Mouse (Mus musculus): ENCODE data around the gene Clmn.

Gene Clmn

GRCm38 (mm10) chr12:104876053-104876452, 11.2 kb upstream of the Clmn start:
- no peak for DNase-seq

DNA sequence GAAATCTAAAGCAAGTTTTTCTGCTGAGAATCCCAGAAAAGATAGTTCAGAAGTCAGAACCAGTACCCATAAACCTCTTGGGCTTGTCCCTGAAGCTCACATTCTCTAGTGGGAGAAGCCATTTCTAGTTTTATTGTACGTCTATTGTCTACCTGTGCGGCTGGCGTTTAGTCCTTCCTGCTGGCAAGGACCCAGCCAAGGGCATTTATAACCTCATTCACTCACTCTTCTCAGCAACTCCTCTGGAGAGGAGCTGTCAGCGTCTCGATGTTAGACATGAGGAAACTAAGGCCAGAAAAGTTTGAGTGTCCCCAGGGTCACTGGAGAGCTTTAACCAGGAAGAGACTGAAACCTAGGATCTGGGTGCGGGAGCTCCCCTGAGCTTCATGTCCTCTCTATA, 7.1 kb upstream of the Clmn start:
- DNase-seq = no peak

DNA sequence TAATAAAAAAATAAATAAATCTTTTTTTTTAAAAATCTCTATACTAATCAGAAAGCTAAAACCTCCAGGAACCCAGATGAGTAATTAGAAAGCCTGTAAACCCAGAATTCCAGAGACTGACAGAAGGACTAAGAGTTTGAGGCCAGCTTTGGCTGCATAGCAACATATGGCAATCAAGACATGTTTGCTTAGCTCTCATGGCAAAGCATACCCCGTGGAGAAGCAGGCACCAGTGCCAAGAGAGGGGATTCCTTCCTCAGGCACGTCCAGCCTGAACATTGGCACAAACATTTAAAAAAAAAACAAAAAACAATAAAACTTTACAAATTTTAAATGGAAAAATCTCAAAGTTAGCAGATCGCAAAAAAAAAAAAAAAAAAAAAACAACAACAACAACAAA, 4.9 kb upstream of the Clmn start:
- DNase-seq = no peak

DNA sequence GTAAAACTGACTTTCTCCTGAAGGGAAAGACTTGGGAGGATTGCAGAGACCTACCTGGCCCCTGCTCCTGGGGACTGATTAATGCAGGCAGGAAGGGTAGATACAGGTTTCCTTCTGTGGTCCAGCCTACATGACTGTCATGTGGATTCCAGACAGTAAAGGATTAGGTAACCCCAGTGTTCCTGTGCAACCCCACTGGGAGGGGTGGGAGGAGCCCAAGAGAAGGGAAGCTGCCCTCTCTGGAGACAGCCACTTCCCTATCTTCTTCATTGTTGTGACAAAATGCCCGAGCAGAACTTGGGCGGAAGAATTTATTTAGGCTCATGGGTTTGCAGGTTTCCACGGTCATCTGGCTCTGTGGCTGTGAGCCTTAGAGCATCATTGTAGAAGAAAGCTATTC, 3.6 kb upstream of the Clmn start:
- no peak for DNase-seq

DNA sequence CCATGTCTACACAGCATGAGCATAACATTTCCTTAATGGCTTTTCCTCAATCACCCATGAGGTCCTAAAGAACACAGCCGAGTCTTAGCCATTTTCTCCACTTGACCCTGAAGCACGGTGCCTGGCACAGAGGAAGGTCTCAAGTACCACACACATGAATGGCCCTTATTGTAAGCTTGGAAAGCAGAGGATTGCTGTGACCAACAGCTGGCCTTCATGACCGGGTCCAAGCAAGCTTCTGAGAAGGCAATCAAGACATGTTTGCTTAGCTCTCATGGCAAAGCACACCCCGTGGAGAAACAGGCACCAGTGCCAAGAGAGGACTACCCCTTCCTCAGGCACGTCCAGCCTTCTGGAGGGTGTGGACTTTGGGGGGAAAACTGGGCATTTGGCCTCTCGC, 3.0 kb upstream of the Clmn start:
- DNase-seq = no peak

DNA sequence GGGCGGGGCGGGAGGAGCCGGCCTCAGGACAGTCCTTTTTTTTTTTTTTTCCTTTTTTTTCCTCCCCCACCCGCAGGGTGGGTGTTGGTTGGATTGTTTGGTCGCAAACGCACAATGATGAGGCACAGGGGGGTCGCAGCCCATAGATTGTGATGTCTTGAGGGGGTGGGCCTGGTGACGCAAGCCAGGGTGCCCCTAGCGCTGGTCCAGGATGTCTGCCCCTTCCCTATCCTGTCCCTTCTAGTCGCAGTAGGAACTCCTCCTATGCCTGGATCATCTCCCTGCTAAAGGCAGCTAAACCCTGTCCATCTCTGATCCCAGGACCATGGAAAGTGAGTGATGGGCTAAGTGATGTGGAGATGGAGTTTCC, 275 bp upstream of the Clmn start:
- DNase-seq = no peak

DNA sequence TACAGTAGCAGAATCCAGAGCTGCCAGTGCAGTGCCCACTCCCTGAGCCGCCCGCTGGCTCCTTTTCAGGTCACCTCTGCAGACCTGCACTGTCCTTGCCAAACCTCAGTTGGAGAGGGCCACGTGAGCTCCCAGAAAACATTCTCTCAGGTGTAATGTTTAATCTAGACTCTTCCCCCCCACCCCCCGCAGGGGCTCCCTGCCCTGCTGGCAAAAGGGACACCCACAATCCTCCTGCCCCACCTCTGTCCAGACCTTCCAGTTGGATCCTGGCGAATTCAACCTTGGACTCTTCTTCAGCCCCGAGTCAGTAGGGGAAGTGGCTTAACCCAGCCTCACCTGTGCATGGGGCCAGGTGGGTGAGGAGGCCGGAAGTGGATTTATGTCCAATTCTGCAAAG, 1.2 kb downstream of the Clmn start:
- no peak for DNase-seq

- DNase-seq = no peak
These were observed 5.7 kb downstream of the Clmn start for GRCm38 (mm10) chr12:104859140-104859539.

GRCm38 (mm10) chr12:104858732-104859131, 6.1 kb downstream of the Clmn start:
- DNase-seq = no peak

DNA sequence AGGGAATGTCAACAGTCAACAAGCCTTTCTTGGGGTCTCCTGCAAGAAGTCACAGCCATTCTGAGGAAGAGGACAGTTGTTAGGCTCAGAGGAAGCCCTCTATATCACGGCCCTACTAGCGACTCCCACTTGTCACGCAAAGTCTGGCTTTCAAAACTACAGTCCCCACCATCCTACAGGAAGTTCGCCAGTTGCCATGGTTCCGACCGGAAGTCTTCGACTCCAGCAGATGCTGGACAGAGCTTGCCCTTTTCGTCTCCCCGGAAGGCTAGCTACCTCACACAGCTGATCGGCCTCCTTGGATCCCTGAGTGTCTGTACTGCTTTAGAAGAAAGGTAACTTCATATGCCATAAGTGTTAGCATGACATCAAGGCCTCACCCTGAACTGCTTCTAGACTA, 7.3 kb downstream of the Clmn start:
- DNase-seq = no peak

DNA sequence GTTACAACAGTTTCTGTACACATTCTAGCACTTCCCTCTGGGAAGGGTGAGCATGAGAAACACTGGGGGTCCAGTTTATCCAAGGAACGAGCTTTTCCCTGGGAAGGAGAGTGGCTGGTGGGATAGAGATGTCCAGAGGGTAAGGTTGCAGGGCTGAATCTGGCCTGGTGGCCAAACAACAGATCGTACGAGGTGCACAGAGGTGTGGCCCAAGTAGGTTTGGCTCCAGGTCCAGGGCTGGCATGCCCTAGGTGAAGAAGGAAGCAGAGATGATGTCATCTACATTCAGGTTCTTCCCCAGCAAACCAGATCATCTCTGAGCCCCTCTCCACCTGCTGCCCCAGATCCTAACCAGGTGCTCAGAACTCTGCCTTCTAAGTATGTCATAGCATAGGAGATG, 8.3 kb downstream of the Clmn start:
- no peak for DNase-seq

- DNase-seq = peak; percentile 18
These were observed 9.3 kb downstream of the Clmn start for GRCm38 (mm10) chr12:104855548-104855947.

DNA sequence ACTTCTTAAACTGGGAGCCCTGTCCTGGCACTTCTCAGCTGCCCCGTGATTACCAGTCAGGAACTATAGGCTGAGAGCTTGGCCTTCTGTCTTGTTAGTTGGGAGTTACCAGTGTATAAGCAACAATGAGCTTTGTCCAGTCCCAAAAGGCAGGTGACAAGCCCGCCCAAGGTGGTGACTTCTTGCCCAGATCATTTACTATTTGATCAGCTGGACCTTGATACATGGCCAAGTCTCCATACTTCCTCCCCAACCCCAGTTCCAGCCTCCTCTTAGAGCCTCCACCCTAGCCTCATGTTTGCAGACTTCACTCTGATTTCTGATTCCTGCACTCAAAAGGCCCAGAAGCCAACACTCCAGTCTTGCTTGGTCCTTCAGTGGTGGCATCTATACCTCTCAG, 10.1 kb downstream of the Clmn start:
- no peak for DNase-seq

DNA sequence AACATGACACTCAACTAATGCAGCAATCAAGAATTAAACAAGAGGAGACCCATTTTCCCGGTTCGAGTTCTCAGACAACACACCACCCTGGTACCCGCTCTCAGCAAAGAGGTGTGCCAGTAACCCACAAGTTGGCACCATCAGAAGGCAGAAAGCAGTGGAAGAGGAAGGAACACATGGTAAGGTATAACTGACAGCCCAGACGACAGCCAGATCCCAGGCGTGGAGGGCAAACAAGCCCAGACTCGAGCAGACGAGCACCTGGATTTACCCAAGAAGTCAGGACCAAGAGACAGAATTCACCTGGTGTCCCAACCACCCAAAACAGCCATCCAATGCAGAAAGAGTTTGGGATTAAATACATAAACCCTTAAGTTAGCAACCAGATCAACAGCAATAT, 11.5 kb downstream of the Clmn start:
- DNase-seq = no peak

DNA sequence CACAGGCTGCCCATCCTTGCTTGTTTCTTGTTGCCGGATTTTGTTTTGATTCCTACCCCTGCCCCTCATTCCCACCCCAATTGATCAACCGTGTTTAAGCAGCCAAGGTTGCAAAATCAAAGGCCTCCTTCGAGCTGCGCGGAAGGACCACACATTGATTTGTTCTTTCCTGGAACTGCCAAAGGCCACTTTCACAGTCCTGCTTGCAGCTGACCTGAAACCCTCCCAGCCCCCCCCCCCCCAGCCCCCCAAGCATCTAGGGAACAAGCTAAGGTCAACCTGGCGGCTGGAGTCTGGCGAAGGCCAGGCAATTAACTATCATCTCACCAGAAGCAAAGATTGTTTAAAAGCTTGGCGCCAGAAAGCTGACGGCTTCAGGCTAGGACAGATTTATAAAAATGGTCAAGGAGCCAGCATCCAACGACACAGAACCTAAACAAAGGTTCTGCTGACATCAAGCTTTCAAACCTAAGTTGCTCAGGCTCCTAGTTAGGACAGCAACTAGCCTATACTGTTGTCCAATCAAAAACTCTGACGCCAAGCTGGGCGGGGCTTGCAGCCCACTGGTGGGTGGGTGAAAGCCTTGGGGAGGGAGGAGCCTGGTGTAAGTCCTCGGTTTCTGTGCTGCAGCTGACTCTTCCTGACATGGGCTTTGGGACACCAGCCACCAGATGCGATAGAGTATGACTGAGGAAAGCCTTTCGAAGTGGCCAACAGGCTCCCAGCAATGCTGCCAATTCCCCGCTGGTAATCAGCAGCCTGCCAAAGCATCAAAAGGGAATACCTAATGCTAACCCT, 13.0 kb downstream of the Clmn start:
- DNase-seq = peak; percentile 88

GRCm38 (mm10) chr12:104850119-104850518, 14.8 kb downstream of the Clmn start:
- DNase-seq = no peak

- no peak for DNase-seq
These were observed 16.2 kb downstream of the Clmn start for GRCm38 (mm10) chr12:104848667-104849066.

- no peak for DNase-seq
These were observed 17.6 kb downstream of the Clmn start for GRCm38 (mm10) chr12:104847227-104847626.

DNA sequence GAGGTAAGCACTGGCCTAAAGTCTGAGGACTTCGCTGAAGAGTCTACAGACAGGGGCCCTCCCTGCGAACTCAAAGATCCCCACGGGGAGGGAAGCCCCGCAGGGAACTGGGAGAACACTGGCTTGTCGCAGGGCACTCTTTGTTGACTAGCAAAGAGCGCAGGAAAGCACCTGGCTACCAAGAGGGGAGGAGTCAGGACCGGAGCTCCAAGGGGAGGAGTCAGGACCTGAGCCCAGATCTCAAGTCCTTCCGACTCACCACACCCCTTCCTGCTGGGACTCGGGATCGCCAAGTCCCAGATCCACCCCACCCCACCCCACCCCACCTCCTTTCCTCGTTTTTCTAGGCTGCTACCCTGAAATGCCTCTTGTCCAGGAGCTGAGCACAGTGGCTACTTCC, 19.2 kb downstream of the Clmn start:
- DNase-seq = peak; percentile 65

- no peak for DNase-seq
These were observed 19.9 kb downstream of the Clmn start for GRCm38 (mm10) chr12:104844989-104845388.

DNA sequence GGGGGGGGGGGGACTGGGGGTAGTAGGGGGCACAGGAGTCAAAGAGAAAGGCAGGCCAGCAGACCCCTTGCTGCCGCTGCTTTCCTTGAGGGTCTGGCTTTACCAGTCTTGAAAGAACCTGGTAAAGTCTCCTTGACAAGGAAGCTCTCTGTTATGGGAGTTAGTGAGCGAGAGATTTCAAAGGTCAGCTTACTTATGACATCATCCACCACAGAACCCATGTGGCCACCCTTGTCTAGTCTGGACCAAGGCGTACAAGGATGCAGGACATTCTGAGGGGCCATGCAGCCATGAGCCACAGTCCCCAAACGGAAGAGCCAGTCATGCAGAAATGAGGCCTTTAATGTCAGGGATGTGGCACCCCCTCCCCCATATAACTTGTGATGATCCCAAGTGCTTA, 20.6 kb downstream of the Clmn start:
- DNase-seq = no peak

DNA sequence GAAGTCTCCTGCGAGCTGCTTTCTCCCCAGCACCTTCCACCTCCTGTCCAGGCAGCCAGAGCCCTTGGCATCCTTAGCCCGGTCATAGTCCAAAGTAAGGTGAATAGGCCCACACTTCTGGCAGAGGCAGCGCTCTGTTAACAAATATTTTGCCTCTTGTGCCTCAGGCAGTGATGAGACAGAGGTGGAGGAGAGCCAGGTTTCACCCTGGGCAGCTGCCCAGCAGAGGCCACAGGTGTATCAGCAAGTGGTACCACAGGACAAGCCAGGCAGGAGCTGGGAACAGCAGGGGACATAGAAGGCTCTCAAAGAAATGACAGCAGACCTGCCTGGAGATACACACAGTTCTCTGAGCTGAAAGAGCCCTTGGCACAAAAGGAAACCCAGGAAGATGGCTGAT, 23.6 kb downstream of the Clmn start:
- no peak for DNase-seq

GRCm38 (mm10) chr12:104838987-104839386, 25.9 kb downstream of the Clmn start:
- DNase-seq = peak; percentile 41

DNA sequence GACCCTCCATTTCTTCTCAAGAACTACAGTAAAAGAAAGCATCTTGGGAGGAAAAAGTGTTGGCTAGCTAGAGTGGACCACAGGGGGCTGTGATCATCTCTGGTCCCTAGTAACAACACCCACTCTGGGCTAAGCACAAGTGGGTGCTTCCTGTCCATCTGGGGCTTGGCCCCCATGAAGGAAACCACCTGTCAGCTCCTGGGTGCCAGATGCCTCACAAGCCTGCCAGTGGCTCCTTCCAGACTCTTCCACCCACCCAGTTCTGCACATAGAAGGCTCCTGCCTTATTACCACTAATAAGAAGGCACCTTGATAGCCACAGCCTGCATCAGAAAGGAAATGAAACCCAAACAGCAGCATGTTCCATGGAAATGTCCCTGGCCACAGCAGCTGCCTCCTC, 26.4 kb downstream of the Clmn start:
- DNase-seq = no peak

DNA sequence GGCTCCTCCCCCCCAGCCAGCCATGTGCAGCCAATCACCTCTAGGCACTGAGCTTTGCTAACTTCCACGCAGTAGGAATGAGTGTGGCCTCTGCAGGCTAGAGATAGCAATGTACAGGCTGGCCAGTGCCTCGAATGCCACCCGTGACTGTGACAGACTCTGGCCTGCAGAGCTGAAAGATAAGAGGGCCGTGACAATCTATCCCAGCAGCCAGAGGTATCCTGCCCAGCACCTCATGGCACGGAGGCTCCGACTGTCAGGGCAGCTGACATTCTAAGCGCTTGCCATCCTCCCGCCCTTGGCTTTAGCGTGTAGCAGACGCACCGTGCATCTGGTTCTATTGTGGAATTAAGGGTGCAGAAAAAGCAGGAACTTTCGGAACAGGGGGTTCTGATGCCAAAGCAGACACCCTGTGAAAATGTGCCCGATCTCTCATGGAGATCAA, 26.9 kb downstream of the Clmn start:
- DNase-seq = no peak

All from embryo, embryonic 11 days (tissue).